Mouse (Mus musculus) heart, postnatal 0 days (tissue): ENCODE data around the gene Adam10. TPM values are rescaled to one million over a fixed set of nuclear protein-coding genes. Genes with fewer than 3 reads are reported as not detected.

Source experiments
- ATAC-seq: fragments of 200-750 bp; cut with Nextera tagmentation; 2 replicates; pipeline ENCODE4 v1.8.0; 2017; ENCODE audit warnings: low read depth, moderate number of reproducible peaks, moderate library complexity; ENCODE audit not compliant: insufficient read depth
- DNase-seq: peaks from one replicate; pipeline ENCODE4 v3.0.0-alpha.2; 2016; ENCODE audit warnings: low spot score
- H3K27ac ChIP-seq: fragments of 300-500 bp; sonication (generic); 2 replicates; pipeline ENCODE4 v1.5.1; 2014; ENCODE audit warnings: low read depth, mild to moderate bottlenecking
- H3K27me3 ChIP-seq: fragments of 300-500 bp; sonication (generic); 2 replicates; pipeline ENCODE4 v1.6.1; 2014; ENCODE audit warnings: low read length, mixed read lengths; ENCODE audit not compliant: control insufficient read depth, insufficient read depth
- H3K36me3 ChIP-seq: fragments of 300-500 bp; sonication (generic); replicated peaks from 2 replicates; pipeline ENCODE4 v1.6.1; 2014; ENCODE audit warnings: low read length, mixed read lengths; ENCODE audit not compliant: control insufficient read depth, insufficient read depth
- H3K4me1 ChIP-seq: fragments of 300-500 bp; sonication (generic); 2 replicates; pipeline ENCODE4 v1.6.1; 2014; ENCODE audit warnings: antibody characterized with exemption; ENCODE audit not compliant: control insufficient read depth, insufficient read depth
- H3K4me2 ChIP-seq: fragments of 300-500 bp; sonication (generic); 2 replicates; pipeline ENCODE4 v1.6.1; 2014; ENCODE audit warnings: low read depth, mild to moderate bottlenecking, low read length, moderate library complexity
- H3K4me3 ChIP-seq: fragments of 300-500 bp; sonication (generic); 2 replicates; pipeline ENCODE4 v1.5.1; 2014; ENCODE audit warnings: low read depth, low read length
- H3K9ac ChIP-seq: fragments of 300-500 bp; sonication (generic); replicated peaks from 2 replicates; pipeline ENCODE4 v1.6.1; 2014; ENCODE audit warnings: low read depth, low read length, mixed read lengths
- H3K9me3 ChIP-seq: fragments of 300-500 bp; sonication (generic); replicated peaks from 2 replicates; pipeline ENCODE4 v1.6.1; 2016; ENCODE audit warnings: low read length; ENCODE audit not compliant: control insufficient read depth
- CTCF ChIP-seq: IDR thresholded peaks from 2 replicates; pipeline ENCODE4 v1.5.1; 2016; ENCODE audit warnings: antibody characterized with exemption, control low read depth, low read depth
- EP300 ChIP-seq: IDR thresholded peaks from 2 replicates; pipeline ENCODE4 v1.6.1; 2016; ENCODE audit warnings: antibody characterized with exemption, low read depth
- WGBS: fragments of 180-500 bp; shearing (Covaris S2); extraction: QIAGEN DNeasy Blood & Tissue Kit; methylation state at CpG from one replicate; pipeline ENCODE4 v1.1.7; 2014; 5-methylcytosine and 5-hydroxymethylcytosine counted together
- polyA plus RNA-seq: library from polyadenylated mRNA; unstranded; fragments of >200 nt; fragmentation: Nextera tagmentation; extraction: Ambion mirVana; gene quantifications from 2 replicates; pipeline ENCODE4 v1.2.1, GENCODE M21; 2015
- total RNA-seq: library from RNA; depleted of rRNA; stranded (reverse); fragments of >200 nt; gene quantifications from 2 replicates; pipeline ENCODE4 v1.2.3, GENCODE M21; 2014; ENCODE audit warnings: low replicate concordance; rRNA removed

Gene Adam10
- 15.0 and 20.2 TPM in 2 replicates for total RNA-seq
- 39.3 and 39.9 TPM in 2 replicates for polyA plus RNA-seq

- DNase-seq (peak; percentile 98), ATAC-seq (peak; percentile 98)
- Histone ChIP-seq H3K4me1 (peaks cover 7% of the 10 kb centered on the region), H3K4me2 (peak within 1 kb of the TSS; percentile 79), H3K27ac (peak within 1 kb of the TSS; percentile 96), H3K9ac (peak within 1 kb of the TSS; percentile 87), H3K27me3 (no peaks in the 10 kb centered on the region), H3K36me3 (no peaks in the 10 kb centered on the region), H3K4me3 (peak within 1 kb of the TSS; percentile 76), H3K9me3 (no peaks in the 10 kb centered on the region)
- under 1% methylated on average over 43 of the region's 48 CpGs for WGBS
- TF ChIP-seq CTCF (no peak), EP300 (no peak)
Observed at GRCm38 (mm10) chr9:70678682-70679131, at the start of gene Adam10. Gene Adam10, plus strand, starts transcription at chr9:70678997.

GRCm38 (mm10) chr9:70629711-70630110 lies 49.1 kb upstream of the Adam10 start:
- H3K4me2 ChIP-seq = no peak overlapping the region
- no peak overlapping the region for H3K9ac ChIP-seq
- no peak for ATAC-seq
- peak overlapping the region; percentile 11; the same call in 1 of the 2 replicates for H3K27ac ChIP-seq
- 0 out of 2 replicates have a peak, but pooled peaks cover 2% of the 10 kb centered on the region for H3K36me3 ChIP-seq
- H3K27me3 ChIP-seq = no peaks in the 10 kb centered on the region
- 85% methylated on average over 2 of the region's 2 CpGs for WGBS
- no peak for DNase-seq
- H3K4me3 ChIP-seq = no peak overlapping the region
- H3K4me1 ChIP-seq = no peaks in the 10 kb centered on the region
- no peak for TF ChIP-seq EP300
- no peak for TF ChIP-seq CTCF
- no peaks in the 10 kb centered on the region for H3K9me3 ChIP-seq

GRCm38 (mm10) chr9:70631665-70632064 lies 47.1 kb upstream of the Adam10 start:
- no peaks in the 10 kb centered on the region for H3K27me3 ChIP-seq
- no peaks in the 10 kb centered on the region for H3K36me3 ChIP-seq
- no peaks in the 10 kb centered on the region for H3K9me3 ChIP-seq
- H3K4me3 ChIP-seq = no peak overlapping the region
- WGBS = 17% methylated on average over 5 of the region's 5 CpGs
- no peak overlapping the region for H3K9ac ChIP-seq
- peak overlapping the region; percentile 15; the same call in 1 of the 2 replicates for H3K27ac ChIP-seq
- no peaks in the 10 kb centered on the region for H3K4me1 ChIP-seq
- ATAC-seq (no peak), DNase-seq (no peak)
- no peak overlapping the region for H3K4me2 ChIP-seq
- TF ChIP-seq CTCF = no peak

GRCm38 (mm10) chr9:70636748-70637147 lies 42.0 kb upstream of the Adam10 start:
- 75% methylated on average over 2 of the region's 2 CpGs for WGBS
- Histone ChIP-seq H3K4me2 (no peak overlapping the region), H3K4me3 (no peak overlapping the region), H3K9me3 (no peaks in the 10 kb centered on the region), H3K27me3 (no peaks in the 10 kb centered on the region), H3K27ac (no peak overlapping the region), H3K36me3 (peaks cover 5% of the 10 kb centered on the region; the same call in 1 of the 2 replicates), H3K9ac (no peak overlapping the region), H3K4me1 (no peaks in the 10 kb centered on the region)
- ATAC-seq = no peak
- TF ChIP-seq CTCF = no peak
- TF ChIP-seq EP300 = no peak
- no peak for DNase-seq

- H3K9me3 ChIP-seq = no peaks in the 10 kb centered on the region
- no peak overlapping the region for H3K4me3 ChIP-seq
- no peak overlapping the region for H3K9ac ChIP-seq
- H3K4me2 ChIP-seq = no peak overlapping the region
- 85% methylated on average over 2 of the region's 2 CpGs for WGBS
- H3K27me3 ChIP-seq = no peaks in the 10 kb centered on the region
- H3K36me3 ChIP-seq = 0 out of 2 replicates have a peak, but pooled peaks cover 2% of the 10 kb centered on the region
- no peak for TF ChIP-seq CTCF
- no peak for TF ChIP-seq EP300
- H3K27ac ChIP-seq = no peak overlapping the region
- DNase-seq (no peak), ATAC-seq (no peak)
- peaks cover 15% of the 10 kb centered on the region for H3K4me1 ChIP-seq
Observed at GRCm38 (mm10) chr9:70650260-70650659, 28.5 kb upstream of the Adam10 start.

- ATAC-seq = no peak
- H3K27me3 ChIP-seq = no peaks in the 10 kb centered on the region
- H3K4me2 ChIP-seq = no peak overlapping the region
- peaks cover 22% of the 10 kb centered on the region for H3K4me1 ChIP-seq
- H3K4me3 ChIP-seq = no peak overlapping the region
- H3K9ac ChIP-seq = no peak overlapping the region
- no peaks in the 10 kb centered on the region for H3K9me3 ChIP-seq
- no peak for DNase-seq
- H3K36me3 ChIP-seq = 0 out of 2 replicates have a peak, but pooled peaks cover 2% of the 10 kb centered on the region
- no peak for TF ChIP-seq CTCF
- TF ChIP-seq EP300 = no peak
- WGBS = 87% methylated on average over 1 of the region's 1 CpGs
- H3K27ac ChIP-seq = no peak overlapping the region
Observed at GRCm38 (mm10) chr9:70650994-70651393, 27.8 kb upstream of the Adam10 start.
